Mouse (Mus musculus): ENCODE data around the gene Kng1. TPM values are rescaled to one million over a fixed set of nuclear protein-coding genes. Genes with fewer than 3 reads are reported as not detected.

The Kng1 gene
- polyA plus RNA-seq, 1 experiment = not detected

DNA sequence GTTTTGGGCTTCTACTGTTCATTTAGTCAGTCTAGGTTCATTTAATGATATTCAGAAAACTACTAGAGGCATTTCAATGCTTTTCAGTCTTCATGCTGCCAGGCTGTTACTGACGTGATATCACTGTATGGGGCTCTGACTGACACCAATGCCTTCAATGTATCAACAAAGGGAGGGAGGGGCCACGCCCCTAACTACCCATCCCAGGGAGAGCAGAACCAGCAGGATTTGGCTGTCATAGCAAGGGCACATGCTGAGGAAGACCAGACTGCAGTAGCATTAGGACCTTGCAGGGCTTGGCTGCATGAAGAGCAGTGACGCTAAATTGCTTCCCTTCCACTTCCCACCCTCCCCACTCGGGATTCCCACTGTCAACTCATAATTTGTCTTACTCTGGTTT is 59.5 kb downstream of the Kng1 start:
- TF ChIP-seq GATA1 (IDR thresholded peaks at IDR 0.05; ENCODE audit: low read length) = no peak

GRCm38 (mm10) chr16:23122446-23122845 is 64.8 kb downstream of the Kng1 start:
- no peak for TF ChIP-seq GATA1 (IDR thresholded peaks at IDR 0.05; ENCODE audit: low read length)

GRCm38 (mm10) chr16:23123104-23123503 is 65.4 kb downstream of the Kng1 start:
- TF ChIP-seq GATA1 (IDR thresholded peaks at IDR 0.05; ENCODE audit: low read length) = no peak

GRCm38 (mm10) chr16:23124398-23124797 is 66.7 kb downstream of the Kng1 start:
- no peak for TF ChIP-seq GATA1 (IDR thresholded peaks at IDR 0.05; ENCODE audit: low read length)

DNA sequence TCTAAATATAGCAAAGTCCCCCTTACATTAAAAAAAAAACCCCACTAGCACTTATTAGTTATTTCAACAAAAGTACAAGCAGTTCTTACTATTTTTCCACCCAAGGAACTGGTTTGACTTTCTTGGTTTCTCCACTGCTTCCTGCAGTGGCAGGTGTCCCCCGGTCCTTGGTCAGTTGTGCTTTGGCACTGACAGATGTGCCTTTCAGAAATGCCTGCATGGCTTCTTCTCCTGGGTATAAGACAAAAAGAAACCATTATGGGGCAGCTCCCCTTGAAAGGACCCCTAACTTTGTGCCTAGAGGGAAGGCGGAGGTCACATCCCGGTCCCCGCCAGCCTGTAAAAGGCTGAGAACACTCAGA is 69.6 kb downstream of the Kng1 start:
- TF ChIP-seq GATA1 (IDR thresholded peaks at IDR 0.05; ENCODE audit: low read length) = no peak

DNA sequence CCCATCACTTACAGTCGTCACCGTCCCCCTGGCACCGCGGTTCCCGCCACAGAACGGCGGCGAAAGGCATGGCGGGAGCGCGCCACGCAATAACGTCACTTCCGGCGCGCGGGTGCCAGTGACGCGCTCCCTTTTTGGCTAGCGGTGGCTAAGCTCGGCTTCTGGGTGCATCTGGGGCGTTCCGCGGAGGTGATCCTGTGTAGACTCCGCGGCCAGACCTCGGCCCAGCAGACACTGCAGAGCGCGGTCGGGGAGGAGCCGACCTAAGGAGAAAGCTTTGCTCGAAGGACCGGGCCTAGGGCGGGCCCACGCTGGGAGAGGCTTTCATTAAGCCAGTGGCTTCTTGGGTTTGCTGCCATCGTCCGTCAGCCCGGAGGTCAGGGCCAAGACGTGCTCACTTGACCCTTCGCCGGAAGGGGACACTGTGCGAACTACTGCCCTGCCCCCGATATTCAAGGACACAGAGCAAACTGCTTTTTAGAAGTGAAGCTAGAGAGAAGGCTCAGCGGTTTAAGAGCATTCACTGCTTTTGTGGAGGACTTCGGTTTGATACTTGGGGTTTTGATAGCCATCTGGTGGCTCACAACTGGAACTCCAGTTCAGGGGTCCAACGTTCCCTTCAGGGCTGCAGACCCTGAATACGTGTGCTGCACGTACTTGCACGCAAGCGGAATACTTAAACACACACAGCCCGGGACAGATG is 70.2 kb downstream of the Kng1 start, which contains the start of gene Rfc4:
Gene Rfc4 (minus strand): TSS at position 65 of the 703 bp plus-strand sequence.
- TF ChIP-seq GATA1 (IDR thresholded peaks at IDR 0.05; ENCODE audit: low read length) = no peak

- TF ChIP-seq GATA1 (IDR thresholded peaks at IDR 0.05; ENCODE audit: low read length) = no peak
Measured at GRCm38 (mm10) chr16:23130303-23130702, 72.6 kb downstream of the Kng1 start.

Other genes starting within 250 kb of the Kng1 start
- gene Crygs, start 246.3 kb upstream of the Kng1 start, polyA plus RNA-seq (2012) = not detected in 2 replicates
- gene Tbccd1, start 200.2 kb upstream of the Kng1 start, polyA plus RNA-seq (2012) = 1.9 and 2.9 TPM in 2 replicates
- gene Dnajb11, start 200.0 kb upstream of the Kng1 start, polyA plus RNA-seq (2012) = 29.1 and 44.1 TPM in 2 replicates
- 0.21 and 0.65 TPM in 2 replicates for gene Ahsg, start 166.6 kb upstream of the Kng1 start, polyA plus RNA-seq (2012)
- 3.9 and 4.9 TPM in 2 replicates for gene Fetub, start 139.5 kb upstream of the Kng1 start, polyA plus RNA-seq (2012)
- gene Hrg, start 106.8 kb upstream of the Kng1 start, polyA plus RNA-seq (2012) = not detected in 2 replicates
- not detected in 2 replicates for gene Kng2, start 28.4 kb upstream of the Kng1 start, polyA plus RNA-seq (2012)
- 2.1 and 4.3 TPM in 2 replicates for gene Eif4a2, start 49.6 kb downstream of the Kng1 start, polyA plus RNA-seq (2012)
- gene Rfc4, start 69.9 kb downstream of the Kng1 start, polyA plus RNA-seq (2012) = 15.7 and 57.6 TPM in 2 replicates
- not detected in 2 replicates for gene Adipoq, start 88.7 kb downstream of the Kng1 start, polyA plus RNA-seq (2012)
- gene St6gal1, start 166.9 kb downstream of the Kng1 start, polyA plus RNA-seq (2012) = 1.1 and 1.2 TPM in 2 replicates

All from G1E-ER4 (cell line).